Mouse (Mus musculus): Measurements from ENCODE around the gene Glb1. TPM values are rescaled to one million over a fixed set of nuclear protein-coding genes. Genes with fewer than 3 reads are reported as not detected.
"Not testable (repeated sequence)": the region's sequence is repeated elsewhere in the genome, so short reads cannot be mapped to it uniquely, and the experiment has no call there.

Glb1 gene
- total RNA-seq, 1 experiment from 2014 or later = 10.7 TPM

GRCm38 (mm10) chr9:114518812-114519477, 118.1 kb downstream of the Glb1 start:
- no peak for ATAC-seq (replicated peaks; ENCODE audit: insufficient number of reproducible peaks, low FRiP score, low TSS enrichment, poor library complexity, severe bottlenecking)

GRCm38 (mm10) chr9:114520529-114520928, 119.7 kb downstream of the Glb1 start:
- ATAC-seq (replicated peaks; ENCODE audit: insufficient number of reproducible peaks, low FRiP score, low TSS enrichment, poor library complexity, severe bottlenecking) = not testable (repeated sequence)

GRCm38 (mm10) chr9:114522041-114522440, 121.2 kb downstream of the Glb1 start:
- no peak for ATAC-seq (replicated peaks; ENCODE audit: insufficient number of reproducible peaks, low FRiP score, low TSS enrichment, poor library complexity, severe bottlenecking)

- no peak for ATAC-seq (replicated peaks; ENCODE audit: insufficient number of reproducible peaks, low FRiP score, low TSS enrichment, poor library complexity, severe bottlenecking)
These were observed 121.6 kb downstream of the Glb1 start for GRCm38 (mm10) chr9:114522501-114522900.

Other genes starting within 250 kb of the Glb1 start
- gene Bcl2a1c, start 70.9 kb upstream of the Glb1 start, total RNA-seq (2017) = not detected in 3 replicates
- gene Crtap, start 10.4 kb upstream of the Glb1 start, total RNA-seq (2017) = 0.43 to 7.9 TPM (median 4.4 TPM) in 3 replicates
- gene Tmppe, start within 50 bp of the Glb1 start, total RNA-seq (2017) = 4.4 to 9.6 TPM (median 7.1 TPM) in 3 replicates
- 0.19 to 0.43 TPM (median 0.38 TPM) in 3 replicates for gene Ccr4, start 103.8 kb downstream of the Glb1 start, total RNA-seq (2017)
- gene C130032M10Rik, start 114.6 kb downstream of the Glb1 start, total RNA-seq (2017) = not detected in 3 replicates
- 0.10 TPM in 1 of 3 replicates, not detected in the others for gene Trim71, start 163.3 kb downstream of the Glb1 start, total RNA-seq (2017)
- 32.0 to 44.8 TPM (median 42.1 TPM) in 3 replicates for gene Cnot10, start 239.1 kb downstream of the Glb1 start, total RNA-seq (2017)